Mouse (Mus musculus): ENCODE results near the gene Eng. TPM values are rescaled to one million over a fixed set of nuclear protein-coding genes. Genes with fewer than 3 reads are reported as not detected.
A peak's percentile ranks its signal among the peaks of the same experiment; 100 is the strongest.

The Eng gene
- polyA plus RNA-seq, 1 experiment from 2014 or later = 29.0 TPM

DNA sequence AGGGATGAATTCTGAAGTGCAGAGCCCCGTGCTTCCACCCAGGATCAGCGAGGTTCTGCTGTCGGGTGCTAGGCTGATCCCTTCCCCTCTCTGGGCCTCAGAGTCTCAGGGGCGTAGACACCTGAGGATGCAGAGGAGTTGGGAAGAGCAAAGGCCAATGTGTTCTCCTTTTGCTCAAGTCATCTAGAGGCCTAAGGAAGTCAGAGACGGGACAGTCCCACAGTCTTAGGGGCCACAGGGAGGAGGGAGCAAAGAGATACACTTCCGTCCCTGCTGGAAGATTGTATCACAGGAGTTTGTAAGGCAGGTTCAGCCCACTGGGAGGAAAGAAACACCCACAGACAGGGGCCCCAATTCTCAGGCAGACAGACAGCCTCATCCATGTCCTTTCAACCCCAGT, 75.7 kb downstream of the Eng start:
- Histone ChIP-seq H3K4me1 (replicated peaks) (peaks cover 18% of the 10 kb centered on the region), H3K27ac (no peak overlapping the region), H3K36me3 (no peaks in the 10 kb centered on the region), H3K4me2 (peak overlapping the region; percentile 6; the same call in 1 of the 2 replicates), H3K9me3 (no peaks in the 10 kb centered on the region), H3K4me3 (no peak overlapping the region), H3K27me3 (no peaks in the 10 kb centered on the region), H3K9ac (no peak overlapping the region; the same call in 1 of the 2 replicates)
- 64% methylated on average over 6 of the region's 6 CpGs for WGBS
- no peak for ATAC-seq (ENCODE audit: low FRiP score)

DNA sequence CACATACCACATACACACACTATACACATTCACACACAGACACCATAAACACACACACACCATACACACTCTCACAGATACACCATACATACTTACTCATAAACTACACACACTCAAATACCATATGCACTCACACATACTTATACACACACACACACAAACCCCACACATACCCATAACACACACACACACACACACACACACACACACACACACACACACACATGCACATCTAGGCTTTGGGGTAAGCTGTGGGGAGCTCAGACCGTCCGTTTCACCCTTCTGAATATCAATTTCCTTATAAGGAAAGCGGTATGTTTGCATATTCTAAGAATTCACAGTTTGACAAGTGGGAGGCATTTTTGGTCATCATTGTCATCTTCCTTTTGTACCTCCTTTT, 76.2 kb downstream of the Eng start:
- H3K9ac ChIP-seq = no peak overlapping the region
- ATAC-seq (ENCODE audit: low FRiP score) = no peak
- no peaks in the 10 kb centered on the region for H3K9me3 ChIP-seq

DNA sequence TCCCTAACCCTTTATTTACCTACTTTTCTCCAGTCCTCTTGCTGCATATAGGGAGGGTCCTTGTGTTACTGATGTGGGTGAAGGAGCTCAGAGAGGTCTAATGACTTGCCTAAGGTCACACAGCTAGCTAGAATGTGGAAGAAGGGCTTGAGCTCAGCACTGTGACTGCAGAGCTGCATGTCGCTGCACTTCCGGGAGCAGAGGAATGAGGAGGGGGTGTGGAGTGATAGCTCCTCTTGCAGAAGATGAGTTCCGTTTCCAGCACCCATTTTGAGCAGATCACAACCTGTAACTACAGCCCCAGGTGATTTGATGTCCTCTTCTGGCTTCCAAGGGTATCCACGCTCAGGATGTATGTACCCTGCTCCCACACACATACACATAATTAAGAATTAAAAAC, 77.8 kb downstream of the Eng start:
- no peak for ATAC-seq (ENCODE audit: low FRiP score)
- H3K27me3 ChIP-seq = no peaks in the 10 kb centered on the region
- H3K27ac ChIP-seq = no peak overlapping the region
- no peak overlapping the region for H3K9ac ChIP-seq
- no peak overlapping the region for H3K4me2 ChIP-seq
- no peak overlapping the region for H3K4me3 ChIP-seq
- peaks cover 15% of the 10 kb centered on the region for H3K4me1 ChIP-seq (replicated peaks)
- WGBS = 71% methylated on average over 4 of the region's 4 CpGs
- H3K9me3 ChIP-seq = no peaks in the 10 kb centered on the region
- no peaks in the 10 kb centered on the region for H3K36me3 ChIP-seq

More for the DNA sequence above, 76.2 kb downstream of the Eng start:
- Histone ChIP-seq H3K4me1 (replicated peaks) (peaks cover 20% of the 10 kb centered on the region), H3K4me3 (no peak overlapping the region), H3K27me3 (no peaks in the 10 kb centered on the region), H3K4me2 (no peak overlapping the region), H3K27ac (no peak overlapping the region), H3K36me3 (no peaks in the 10 kb centered on the region)
- WGBS = 78% methylated on average over 3 of the region's 3 CpGs

DNA sequence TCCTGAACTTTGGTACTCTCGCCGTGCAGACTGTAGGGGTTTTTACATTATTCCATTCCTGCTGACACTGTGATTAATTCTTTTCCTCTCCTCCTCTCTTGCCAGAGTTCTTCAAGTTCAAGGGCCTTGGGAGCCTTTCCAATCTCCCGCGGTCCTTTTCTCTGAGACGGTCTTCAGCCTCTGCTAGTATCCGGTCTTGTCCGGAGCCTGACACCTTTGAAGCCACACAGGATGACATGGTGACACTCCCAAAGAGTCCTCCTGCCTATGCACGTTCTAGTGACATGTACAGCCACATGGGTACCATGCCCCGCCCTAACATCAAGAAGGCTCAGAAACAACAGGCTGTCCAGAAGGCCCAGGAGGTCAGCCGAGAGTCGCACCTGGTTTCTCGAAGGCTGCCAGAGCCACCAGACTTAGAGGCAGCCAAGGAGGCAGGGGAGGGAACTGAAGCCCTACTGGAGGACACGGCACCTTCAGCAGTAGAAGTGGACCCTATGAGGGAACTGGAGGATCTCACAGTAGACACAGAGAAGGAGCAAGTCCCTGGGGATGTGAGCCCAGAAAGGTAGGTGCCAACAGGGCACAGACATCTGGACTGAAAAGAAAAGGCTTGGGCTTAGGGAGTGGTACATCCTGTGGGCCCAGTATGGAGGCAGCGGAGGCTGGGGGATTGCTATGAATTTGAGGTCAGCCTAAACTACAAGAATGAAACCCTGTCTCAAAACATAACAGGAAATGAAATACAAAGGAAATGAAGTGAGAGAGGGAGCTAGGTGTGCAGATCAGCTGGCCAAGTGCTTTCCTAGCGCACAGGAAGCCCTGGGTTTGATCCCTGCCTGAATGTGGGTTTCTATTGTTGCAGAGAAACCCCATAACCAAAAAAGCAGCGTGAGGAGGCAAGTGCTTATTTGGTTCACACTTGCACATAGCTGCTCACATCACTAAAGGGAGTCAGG, 78.7 kb downstream of the Eng start:
- Histone ChIP-seq H3K4me1 (replicated peaks) (peaks cover 19% of the 10 kb centered on the region), H3K36me3 (no peaks in the 10 kb centered on the region), H3K27me3 (no peaks in the 10 kb centered on the region), H3K9ac (no peak overlapping the region), H3K4me3 (no peak overlapping the region), H3K4me2 (no peak overlapping the region), H3K27ac (no peak overlapping the region), H3K9me3 (no peaks in the 10 kb centered on the region)
- no peak for ATAC-seq (ENCODE audit: low FRiP score)
- WGBS = 85% methylated on average over 16 of the region's 16 CpGs

DNA sequence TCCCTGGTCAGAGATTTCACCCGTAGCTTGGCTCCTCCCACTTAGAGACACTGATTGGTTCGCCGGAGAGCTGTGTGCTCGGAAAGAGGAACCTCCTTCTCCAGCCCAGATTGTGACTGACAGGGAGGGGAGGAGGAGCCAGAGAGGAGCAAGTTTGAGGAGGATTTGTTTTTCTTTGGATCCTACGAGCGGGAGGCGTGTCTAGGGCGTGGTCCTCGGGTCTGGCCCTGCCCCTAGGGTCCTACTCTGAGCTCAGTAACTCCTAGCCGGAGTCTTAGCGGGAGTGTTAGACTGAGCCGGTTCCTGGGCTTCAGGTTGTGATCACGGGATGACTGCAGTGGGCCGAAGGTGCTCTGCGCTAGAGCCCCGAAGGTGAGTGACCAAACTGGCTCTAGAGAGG, 81.0 kb downstream of the Eng start:
- Histone ChIP-seq H3K4me2 (peak overlapping the region; percentile 54), H3K27me3 (no peaks in the 10 kb centered on the region), H3K4me1 (replicated peaks) (peaks cover 21% of the 10 kb centered on the region), H3K9me3 (no peaks in the 10 kb centered on the region), H3K9ac (peak overlapping the region; percentile 59), H3K4me3 (peak overlapping the region; percentile 35), H3K36me3 (no peaks in the 10 kb centered on the region), H3K27ac (no peak overlapping the region)
- 1% methylated on average over 16 of the region's 16 CpGs for WGBS
- ATAC-seq (ENCODE audit: low FRiP score) = peak; percentile 94

DNA sequence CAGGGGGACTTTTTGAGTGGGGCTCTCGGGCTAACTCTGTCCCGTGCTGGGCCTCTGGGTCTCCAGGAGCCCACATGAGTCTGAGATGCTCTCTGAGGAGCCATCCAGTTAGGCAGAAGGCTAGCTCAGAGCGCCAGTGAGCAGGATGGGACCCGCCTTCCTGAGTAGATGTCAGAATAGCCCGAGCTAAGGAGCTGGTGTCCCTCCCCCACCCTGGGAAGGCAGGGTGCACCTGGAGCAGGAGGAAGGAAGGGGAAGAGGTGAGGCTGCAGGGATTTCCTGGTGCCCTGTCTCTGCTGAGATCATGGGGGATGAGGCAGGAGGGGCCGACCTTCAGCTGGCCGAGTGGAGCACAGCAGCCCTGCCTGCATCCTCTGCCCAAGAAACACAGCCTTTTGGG, 82.1 kb downstream of the Eng start:
- peak overlapping the region; percentile 54 for H3K4me2 ChIP-seq
- H3K27ac ChIP-seq = peak overlapping the region; percentile 18; the same call in 1 of the 2 replicates
- no peak overlapping the region; the same call in 1 of the 2 replicates for H3K9ac ChIP-seq
- peaks cover 21% of the 10 kb centered on the region for H3K4me1 ChIP-seq (replicated peaks)
- H3K4me3 ChIP-seq = peak overlapping the region; percentile 35
- WGBS = 51% methylated on average over 7 of the region's 7 CpGs
- no peaks in the 10 kb centered on the region for H3K9me3 ChIP-seq
- no peak for ATAC-seq (ENCODE audit: low FRiP score)
- no peaks in the 10 kb centered on the region for H3K27me3 ChIP-seq
- H3K36me3 ChIP-seq = no peaks in the 10 kb centered on the region

DNA sequence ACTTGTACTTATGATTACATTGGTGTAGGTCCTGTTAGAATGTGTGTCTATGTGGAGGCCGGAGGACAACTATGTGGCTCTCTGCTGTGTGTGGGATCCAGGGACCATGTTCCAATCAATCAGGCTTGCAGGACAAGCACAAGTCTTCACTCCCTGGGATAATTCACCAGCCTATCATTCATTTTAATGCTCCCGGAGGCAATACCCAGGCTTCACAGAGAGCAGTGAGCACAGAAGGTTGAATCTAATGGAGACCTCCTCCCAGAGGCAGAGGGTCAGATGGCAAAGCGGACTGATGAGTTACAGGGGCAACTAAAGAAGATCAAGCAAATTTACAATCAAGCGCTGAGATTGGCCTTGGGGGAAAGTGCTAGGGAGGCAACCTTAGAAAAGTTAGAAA, 83.2 kb downstream of the Eng start:
- Histone ChIP-seq H3K27me3 (no peaks in the 10 kb centered on the region), H3K9me3 (no peaks in the 10 kb centered on the region), H3K4me2 (peak overlapping the region; percentile 5), H3K9ac (no peak overlapping the region), H3K4me1 (replicated peaks) (peaks cover 24% of the 10 kb centered on the region), H3K4me3 (no peak overlapping the region), H3K27ac (no peak overlapping the region), H3K36me3 (no peaks in the 10 kb centered on the region)
- 72% methylated on average over 4 of the region's 4 CpGs for WGBS
- no peak for ATAC-seq (ENCODE audit: low FRiP score)

DNA sequence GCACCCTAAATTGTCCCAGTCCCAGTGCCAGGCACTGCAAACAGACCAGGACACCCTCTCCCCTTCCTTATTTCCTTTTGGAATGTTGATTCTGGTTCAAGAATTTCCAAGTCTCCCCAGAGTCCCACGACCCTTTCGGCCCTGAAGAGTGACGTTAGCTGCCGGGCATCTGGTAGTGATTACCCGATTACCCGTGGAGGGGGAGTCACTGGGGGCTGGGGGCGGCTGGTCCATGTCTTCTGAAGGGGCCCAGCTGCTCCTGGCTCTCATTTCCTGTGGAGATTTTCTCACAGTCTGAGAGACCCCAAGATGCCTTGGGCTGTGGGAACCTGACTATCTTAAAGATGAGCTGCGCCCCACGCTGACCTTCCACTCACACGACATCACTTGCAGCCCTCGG, 84.5 kb downstream of the Eng start:
- WGBS = 44% methylated on average over 11 of the region's 11 CpGs

DNA sequence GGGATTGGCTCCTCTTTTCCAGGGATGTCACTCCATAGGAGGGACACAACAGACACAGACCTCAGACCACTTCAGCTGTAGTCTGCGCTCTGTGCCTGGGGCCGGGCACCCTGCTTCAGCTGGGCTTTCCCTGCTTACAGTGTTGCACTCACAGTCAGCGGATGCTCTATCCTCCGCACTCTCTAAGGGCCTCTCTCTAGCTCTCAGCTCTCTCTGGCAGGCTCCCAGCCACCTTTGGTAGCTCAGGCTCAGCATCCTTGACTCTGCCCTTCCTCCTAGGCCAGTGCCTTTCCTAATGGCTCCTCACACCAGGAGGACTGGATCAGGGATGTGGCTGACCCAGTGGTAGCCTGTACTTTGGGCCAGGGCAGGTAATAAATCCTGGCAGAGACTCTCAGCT, 85.5 kb downstream of the Eng start:
- peak overlapping the region; percentile 23; the same call in 1 of the 2 replicates for H3K27ac ChIP-seq
- WGBS = 70% methylated on average over 4 of the region's 4 CpGs
- H3K9me3 ChIP-seq = no peaks in the 10 kb centered on the region
- H3K27me3 ChIP-seq = no peaks in the 10 kb centered on the region
- no peak overlapping the region for H3K4me3 ChIP-seq
- peaks cover 24% of the 10 kb centered on the region for H3K4me1 ChIP-seq (replicated peaks)
- no peak for ATAC-seq (ENCODE audit: low FRiP score)
- no peak overlapping the region for H3K4me2 ChIP-seq
- H3K9ac ChIP-seq = no peak overlapping the region
- H3K36me3 ChIP-seq = no peaks in the 10 kb centered on the region

More for the DNA sequence above, 84.5 kb downstream of the Eng start:
- Histone ChIP-seq H3K27me3 (no peaks in the 10 kb centered on the region), H3K4me1 (replicated peaks) (peaks cover 24% of the 10 kb centered on the region), H3K27ac (no peak overlapping the region), H3K4me2 (no peak overlapping the region), H3K36me3 (no peaks in the 10 kb centered on the region), H3K4me3 (no peak overlapping the region), H3K9ac (no peak overlapping the region), H3K9me3 (no peaks in the 10 kb centered on the region)
- ATAC-seq (ENCODE audit: low FRiP score) = no peak

MicroRNA genes within 50 kb of the gene (microRNA counts, 519-probe panel; counts per million panel counts)
- microRNA mmu-miR-1954 (51.3 counts per million), microRNA mmu-miR-2861 (51.3 counts per million)

Small RNA genes within 50 kb of the gene (microRNA-seq; reads per million reads assigned to microRNA genes)
- gene Gm47291 (not detected), gene Mir1954 (not detected), gene Mir2861 (not detected), gene Mir3960 (not detected), gene Mir8093 (not detected)

Other genes starting within 250 kb of the Eng start
- gene Naif1, start 196.1 kb upstream of the Eng start, polyA plus RNA-seq (2015; fragmentation: Nextera tagmentation; extraction: Ambion mirVana) = 5.1 and 5.9 TPM in 2 replicates
- 46.2 and 50.1 TPM in 2 replicates for gene Slc25a25, start 195.2 kb upstream of the Eng start, polyA plus RNA-seq (2015; fragmentation: Nextera tagmentation; extraction: Ambion mirVana)
- gene Fam102a, start 111.3 kb upstream of the Eng start, polyA plus RNA-seq (2015; fragmentation: Nextera tagmentation; extraction: Ambion mirVana) = 7.0 and 7.1 TPM in 2 replicates
- 142 and 145 TPM in 2 replicates for gene Dpm2, start 75.7 kb upstream of the Eng start, polyA plus RNA-seq (2015; fragmentation: Nextera tagmentation; extraction: Ambion mirVana)
- 9.0 and 9.6 TPM in 2 replicates for gene Pip5kl1, start 71.8 kb upstream of the Eng start, polyA plus RNA-seq (2015; fragmentation: Nextera tagmentation; extraction: Ambion mirVana)
- 0.53 and 0.56 TPM in 2 replicates for gene 9430097D07Rik, start 70.9 kb upstream of the Eng start, polyA plus RNA-seq (2015; fragmentation: Nextera tagmentation; extraction: Ambion mirVana)
- 22.8 and 23.4 TPM in 2 replicates for gene St6galnac4, start 59.5 kb upstream of the Eng start, polyA plus RNA-seq (2015; fragmentation: Nextera tagmentation; extraction: Ambion mirVana)
- gene St6galnac6, start 46.9 kb upstream of the Eng start, polyA plus RNA-seq (2015; fragmentation: Nextera tagmentation; extraction: Ambion mirVana) = 13.1 and 13.5 TPM in 2 replicates
- gene Ak1, start 24.8 kb upstream of the Eng start, polyA plus RNA-seq (2015; fragmentation: Nextera tagmentation; extraction: Ambion mirVana) = 68.9 and 71.5 TPM in 2 replicates
- 14.5 and 16.4 TPM in 2 replicates for gene Fpgs, start 57.5 kb downstream of the Eng start, polyA plus RNA-seq (2015; fragmentation: Nextera tagmentation; extraction: Ambion mirVana)
- gene Cdk9, start 66.5 kb downstream of the Eng start, polyA plus RNA-seq (2015; fragmentation: Nextera tagmentation; extraction: Ambion mirVana) = 74.9 and 81.9 TPM in 2 replicates
- gene Sh2d3c, start 74.5 kb downstream of the Eng start, polyA plus RNA-seq (2015; fragmentation: Nextera tagmentation; extraction: Ambion mirVana) = 41.8 and 50.5 TPM in 2 replicates
- gene 6330409D20Rik, start 94.4 kb downstream of the Eng start, polyA plus RNA-seq (2015; fragmentation: Nextera tagmentation; extraction: Ambion mirVana) = 3.3 and 3.7 TPM in 2 replicates
- gene Tor2a, start 110.6 kb downstream of the Eng start, polyA plus RNA-seq (2015; fragmentation: Nextera tagmentation; extraction: Ambion mirVana) = 54.2 and 54.4 TPM in 2 replicates
- 0.56 and 1.8 TPM in 2 replicates for gene Ttc16, start 129.0 kb downstream of the Eng start, polyA plus RNA-seq (2015; fragmentation: Nextera tagmentation; extraction: Ambion mirVana)
- 4.5 and 5.1 TPM in 2 replicates for gene Ptrh1, start 129.2 kb downstream of the Eng start, polyA plus RNA-seq (2015; fragmentation: Nextera tagmentation; extraction: Ambion mirVana)
- gene Cfap157, start 137.8 kb downstream of the Eng start, polyA plus RNA-seq (2015; fragmentation: Nextera tagmentation; extraction: Ambion mirVana) = 1.0 and 1.5 TPM in 2 replicates
- gene Stxbp1, start 200.7 kb downstream of the Eng start, polyA plus RNA-seq (2015; fragmentation: Nextera tagmentation; extraction: Ambion mirVana) = 180 and 193 TPM in 2 replicates
- gene Fam129b, start 229.5 kb downstream of the Eng start, polyA plus RNA-seq (2015; fragmentation: Nextera tagmentation; extraction: Ambion mirVana) = 31.6 and 32.4 TPM in 2 replicates

Measured in hindbrain, embryonic 13.5 days (tissue).